Mouse (Mus musculus) megakaryocyte, embryonic 14.5 days (primary cell): ENCODE results near the gene Gm42906. TPM values are rescaled to one million over a fixed set of nuclear protein-coding genes. Genes with fewer than 3 reads are reported as not detected.

Source experiments
- H3K27me3 ChIP-seq: replicated peaks from 2 replicates; pipeline ENCODE3; 2012; ENCODE audit warnings: inconsistent platforms
- H3K36me3 ChIP-seq: replicated peaks from 2 replicates; pipeline ENCODE3; 2012; ENCODE audit warnings: low read length, inconsistent platforms, mixed read lengths
- H3K4me1 ChIP-seq: 2 replicates; pipeline ENCODE4 v1.6.1; 2012; ENCODE audit warnings: inconsistent platforms
- H3K4me3 ChIP-seq: replicated peaks from 2 replicates; pipeline ENCODE3; 2012; ENCODE audit warnings: moderate library complexity, mild to moderate bottlenecking, inconsistent platforms
- H3K9me3 ChIP-seq: 2 replicates; pipeline ENCODE4 v1.6.1; 2012; ENCODE audit warnings: inconsistent platforms
- FLI1 ChIP-seq: IDR thresholded peaks from 2 replicates; pipeline ENCODE4 v1.6.1; 2012; ENCODE audit warnings: low read length, inconsistent platforms, mixed read lengths
- GATA1 ChIP-seq: IDR thresholded peaks from 3 replicates; pipeline ENCODE4 v1.6.1; 2012; ENCODE audit warnings: mixed read lengths, low read length, inconsistent platforms, borderline replicate concordance
- polyA plus RNA-seq: library from polyadenylated mRNA; stranded (reverse); fragments of >175 nt; gene quantifications from 2 replicates; pipeline ENCODE4 v1.2.3, GENCODE M21; 2012; ENCODE audit warnings: low replicate concordance; ENCODE audit not compliant: insufficient read depth

Gm42906 gene
- polyA plus RNA-seq, 1 experiment: not detected

- Histone ChIP-seq H3K4me1 (no peaks in the 10 kb centered on the region), H3K9me3 (peaks cover 21% of the 10 kb centered on the region), H3K4me3 (no peak overlapping the region), H3K27me3 (no peaks in the 10 kb centered on the region), H3K36me3 (no peaks in the 10 kb centered on the region)
- TF ChIP-seq GATA1 (no peak), FLI1 (no peak)
These were observed 260.3 kb downstream of the Gm42906 start for GRCm38 (mm10) chr5:151167641-151168040.

GRCm38 (mm10) chr5:151166266-151166665, 261.7 kb downstream of the Gm42906 start:
- Histone ChIP-seq H3K27me3 (no peaks in the 10 kb centered on the region), H3K4me1 (no peaks in the 10 kb centered on the region), H3K4me3 (no peak overlapping the region), H3K36me3 (no peaks in the 10 kb centered on the region), H3K9me3 (peaks cover 18% of the 10 kb centered on the region)
- TF ChIP-seq FLI1: no peak
- no peak for TF ChIP-seq GATA1

GRCm38 (mm10) chr5:151165381-151166016, 262.5 kb downstream of the Gm42906 start:
- H3K4me3 ChIP-seq: no peak overlapping the region
- peaks cover 16% of the 10 kb centered on the region for H3K9me3 ChIP-seq
- no peaks in the 10 kb centered on the region for H3K27me3 ChIP-seq
- TF ChIP-seq GATA1 (no peak), FLI1 (no peak)
- no peaks in the 10 kb centered on the region for H3K36me3 ChIP-seq
- no peaks in the 10 kb centered on the region for H3K4me1 ChIP-seq

- Histone ChIP-seq H3K27me3 (no peaks in the 10 kb centered on the region), H3K4me1 (no peaks in the 10 kb centered on the region), H3K4me3 (no peak overlapping the region), H3K9me3 (peaks cover 11% of the 10 kb centered on the region), H3K36me3 (no peaks in the 10 kb centered on the region)
- TF ChIP-seq GATA1 (no peak), FLI1 (no peak)
These were observed 263.1 kb downstream of the Gm42906 start for GRCm38 (mm10) chr5:151164815-151165214.

- H3K4me3 ChIP-seq: no peak overlapping the region
- peaks cover 4% of the 10 kb centered on the region; the same call in 1 of the 2 replicates for H3K9me3 ChIP-seq
- H3K36me3 ChIP-seq: no peaks in the 10 kb centered on the region
- H3K27me3 ChIP-seq: no peaks in the 10 kb centered on the region
- TF ChIP-seq GATA1 (no peak), FLI1 (no peak)
- H3K4me1 ChIP-seq: no peaks in the 10 kb centered on the region
These were observed 265.3 kb downstream of the Gm42906 start for GRCm38 (mm10) chr5:151162642-151163041.

GRCm38 (mm10) chr5:151155247-151155646, 272.7 kb downstream of the Gm42906 start:
- no peak overlapping the region for H3K4me3 ChIP-seq
- H3K4me1 ChIP-seq: no peaks in the 10 kb centered on the region
- peaks cover 6% of the 10 kb centered on the region for H3K9me3 ChIP-seq
- no peak for TF ChIP-seq GATA1
- no peak for TF ChIP-seq FLI1
- H3K27me3 ChIP-seq: no peaks in the 10 kb centered on the region
- H3K36me3 ChIP-seq: no peaks in the 10 kb centered on the region

- no peaks in the 10 kb centered on the region for H3K4me1 ChIP-seq
- H3K27me3 ChIP-seq: no peaks in the 10 kb centered on the region
- H3K4me3 ChIP-seq: no peak overlapping the region
- no peaks in the 10 kb centered on the region for H3K36me3 ChIP-seq
- TF ChIP-seq GATA1: no peak
- TF ChIP-seq FLI1: no peak
- H3K9me3 ChIP-seq: peaks cover 9% of the 10 kb centered on the region
These were observed 273.2 kb downstream of the Gm42906 start for GRCm38 (mm10) chr5:151154780-151155179.

GRCm38 (mm10) chr5:151154030-151154429, 273.9 kb downstream of the Gm42906 start:
- Histone ChIP-seq H3K4me3 (no peak overlapping the region), H3K9me3 (peaks cover 10% of the 10 kb centered on the region), H3K27me3 (no peaks in the 10 kb centered on the region), H3K4me1 (no peaks in the 10 kb centered on the region), H3K36me3 (no peaks in the 10 kb centered on the region)
- TF ChIP-seq FLI1: no peak

- Histone ChIP-seq H3K36me3 (no peaks in the 10 kb centered on the region), H3K4me3 (no peak overlapping the region), H3K27me3 (no peaks in the 10 kb centered on the region), H3K4me1 (no peaks in the 10 kb centered on the region), H3K9me3 (peaks cover 10% of the 10 kb centered on the region)
- TF ChIP-seq GATA1 (no peak), FLI1 (no peak)
These were observed 276.4 kb downstream of the Gm42906 start for GRCm38 (mm10) chr5:151151549-151151948.

- H3K9me3 ChIP-seq: peaks cover 10% of the 10 kb centered on the region
- no peak for TF ChIP-seq FLI1
- TF ChIP-seq GATA1: no peak
- no peaks in the 10 kb centered on the region for H3K27me3 ChIP-seq
- H3K36me3 ChIP-seq: no peaks in the 10 kb centered on the region
- no peaks in the 10 kb centered on the region for H3K4me1 ChIP-seq
- H3K4me3 ChIP-seq: no peak overlapping the region
These were observed 278.5 kb downstream of the Gm42906 start for GRCm38 (mm10) chr5:151149509-151149908.

- Histone ChIP-seq H3K36me3 (no peaks in the 10 kb centered on the region), H3K27me3 (no peaks in the 10 kb centered on the region), H3K4me1 (no peaks in the 10 kb centered on the region), H3K9me3 (peaks cover 10% of the 10 kb centered on the region), H3K4me3 (no peak overlapping the region)
- no peak for TF ChIP-seq GATA1
- TF ChIP-seq FLI1: no peak
These were observed 279.9 kb downstream of the Gm42906 start for GRCm38 (mm10) chr5:151148079-151148478.
